Mouse (Mus musculus) limb, embryonic 10.5 days (tissue): ENCODE data around the gene Fgf22. TPM values are rescaled to one million over a fixed set of nuclear protein-coding genes. Genes with fewer than 3 reads are reported as not detected.
"Not testable (repeated sequence)": the region's sequence is repeated elsewhere in the genome, so short reads cannot be mapped to it uniquely, and the experiment has no call there.

Experiments
- DNase-seq: peaks from one replicate; pipeline ENCODE4 v3.0.0-alpha.2; 2017; ENCODE audit warnings: low spot score
- H3K27ac ChIP-seq: fragments of 300-500 bp; sonication (generic); 2 replicates; pipeline ENCODE4 v1.5.1; 2016; ENCODE audit warnings: mild to moderate bottlenecking
- H3K27me3 ChIP-seq: fragments of 300-500 bp; sonication (generic); 2 replicates; pipeline ENCODE4 v1.6.1; 2016; ENCODE audit warnings: low read depth, mild to moderate bottlenecking; ENCODE audit not compliant: poor library complexity, severe bottlenecking
- H3K36me3 ChIP-seq: fragments of 300-500 bp; sonication (generic); 2 replicates; pipeline ENCODE4 v1.6.1; 2016; ENCODE audit warnings: mild to moderate bottlenecking, moderate library complexity
- H3K4me1 ChIP-seq: fragments of 300-500 bp; sonication (generic); 2 replicates; pipeline ENCODE4 v1.6.1; 2016
- H3K4me3 ChIP-seq: fragments of 300-500 bp; sonication (generic); 2 replicates; pipeline ENCODE4 v1.5.1; 2016; ENCODE audit warnings: mild to moderate bottlenecking, moderate library complexity
- H3K9me3 ChIP-seq: fragments of 300-500 bp; sonication (generic); replicated peaks from 2 replicates; pipeline ENCODE4 v1.6.1; 2016; ENCODE audit warnings: mild to moderate bottlenecking
- WGBS: fragments of 180-500 bp; shearing (Covaris S2); methylation state at CpG from one replicate; pipeline ENCODE4 v1.1.7; 2016; 5-methylcytosine and 5-hydroxymethylcytosine counted together
- polyA plus RNA-seq: library from polyadenylated mRNA; unstranded; fragments of >200 nt; fragmentation: Nextera tagmentation; extraction: Ambion mirVana; gene quantifications from 2 replicates; pipeline ENCODE4 v1.2.1, GENCODE M21; 2016

The Fgf22 gene
- polyA plus RNA-seq, 1 experiment from 2014 or later: 0.28 TPM

DNA sequence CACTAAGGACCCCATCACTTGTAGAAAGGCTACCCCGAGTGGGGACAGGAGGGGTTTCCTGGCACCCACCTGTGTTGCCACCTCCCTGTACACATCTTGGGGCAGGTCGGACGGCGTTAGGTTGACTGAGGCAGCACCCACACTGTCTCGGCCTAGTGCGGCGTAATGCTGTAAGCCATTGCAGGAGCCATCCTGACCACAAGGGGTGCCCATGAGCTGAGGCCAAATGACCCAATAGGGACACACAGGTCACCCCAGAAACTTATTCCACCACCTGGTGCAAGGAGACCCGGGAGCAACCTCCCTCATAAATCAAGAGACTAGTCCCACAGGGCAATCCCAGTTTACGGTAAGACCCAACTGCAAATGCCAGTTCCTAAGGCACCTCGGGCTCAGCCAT, 16.6 kb upstream of the Fgf22 start:
- H3K27ac ChIP-seq: no peak overlapping the region
- H3K36me3 ChIP-seq: peaks cover 97% of the 10 kb centered on the region
- no peak for DNase-seq
- WGBS: 90% methylated on average over 10 of the region's 10 CpGs
- peaks cover 36% of the 10 kb centered on the region for H3K27me3 ChIP-seq
- H3K4me1 ChIP-seq: peaks cover 11% of the 10 kb centered on the region
- no peak overlapping the region for H3K4me3 ChIP-seq
- H3K9me3 ChIP-seq: peaks cover 30% of the 10 kb centered on the region

DNA sequence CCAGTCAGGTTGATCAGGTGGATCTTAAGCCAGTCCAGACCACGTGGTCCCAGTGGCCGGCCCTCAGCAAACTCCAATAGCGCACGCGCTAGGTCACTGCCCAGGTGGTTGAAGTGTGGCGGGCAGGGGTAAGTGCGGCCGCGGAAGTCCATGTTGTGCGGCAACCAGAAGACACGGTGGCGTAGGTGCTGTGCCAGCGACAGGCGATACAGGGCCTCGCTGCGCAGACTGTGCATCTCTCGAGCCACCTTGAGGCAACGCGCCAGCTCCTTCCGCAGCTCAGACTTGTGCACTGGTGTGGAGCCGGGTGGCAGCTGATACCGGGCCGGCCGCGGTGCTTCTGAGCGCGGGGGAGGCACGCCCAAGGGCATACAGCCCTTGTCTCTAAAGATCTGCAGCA, 15.6 kb upstream of the Fgf22 start:
- H3K9me3 ChIP-seq: peaks cover 30% of the 10 kb centered on the region
- WGBS: 96% methylated on average over 28 of the region's 28 CpGs
- peaks cover 11% of the 10 kb centered on the region for H3K4me1 ChIP-seq
- H3K4me3 ChIP-seq: peak overlapping the region; percentile 3; the same call in 1 of the 2 replicates
- H3K27ac ChIP-seq: no peak overlapping the region
- peaks cover 35% of the 10 kb centered on the region for H3K27me3 ChIP-seq
- H3K36me3 ChIP-seq: peaks cover 98% of the 10 kb centered on the region
- no peak for DNase-seq

DNA sequence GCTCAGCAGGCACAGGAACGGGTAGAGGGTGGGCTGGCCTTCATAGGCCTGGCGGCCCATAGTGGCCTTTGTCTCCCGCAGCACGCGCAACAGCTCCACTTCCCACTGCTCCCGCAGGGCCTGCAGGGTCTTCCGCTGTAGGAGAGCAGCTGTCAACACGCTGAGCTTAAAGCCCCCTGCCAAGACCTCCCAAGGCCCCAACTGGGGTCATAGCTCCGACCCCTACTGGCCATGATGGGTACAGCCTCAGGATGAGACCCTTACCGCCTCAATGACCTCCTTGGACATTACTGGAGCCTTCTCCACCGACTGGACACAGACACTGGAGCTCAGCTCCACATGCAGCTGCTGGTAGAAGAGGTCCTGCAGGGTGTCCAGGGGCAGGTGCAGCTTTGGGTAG, 14.0 kb upstream of the Fgf22 start:
- Histone ChIP-seq H3K9me3 (peaks cover 30% of the 10 kb centered on the region), H3K27ac (no peak overlapping the region), H3K27me3 (peaks cover 18% of the 10 kb centered on the region), H3K36me3 (peaks cover 89% of the 10 kb centered on the region), H3K4me3 (no peak overlapping the region), H3K4me1 (peaks cover 7% of the 10 kb centered on the region; the same call in 1 of the 2 replicates)
- 79% methylated on average over 11 of the region's 11 CpGs for WGBS
- DNase-seq: no peak

DNA sequence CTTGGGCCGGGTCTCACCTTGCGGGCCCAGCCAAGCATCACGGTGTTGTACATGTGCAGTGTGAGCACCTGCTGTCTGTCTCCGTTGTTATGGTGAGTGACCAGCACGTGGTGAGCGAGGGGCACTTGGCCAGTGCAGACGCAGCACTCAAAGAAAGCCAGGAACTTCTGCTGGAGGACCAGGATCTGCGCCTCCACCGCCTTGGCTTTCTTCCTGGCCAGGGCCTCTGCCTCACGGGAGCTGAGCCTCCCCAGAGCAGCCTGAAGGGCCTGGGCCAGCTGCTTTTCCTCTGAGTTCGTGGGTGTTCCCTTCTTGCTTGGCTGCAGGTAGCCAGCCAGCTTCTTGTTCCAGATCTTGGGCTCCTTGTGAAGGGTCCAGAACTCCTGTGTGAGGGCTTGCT, 11.7 kb upstream of the Fgf22 start:
- H3K27me3 ChIP-seq: no peaks in the 10 kb centered on the region; the same call in 1 of the 2 replicates
- 91% methylated on average over 11 of the region's 11 CpGs for WGBS
- peaks cover 14% of the 10 kb centered on the region for H3K4me1 ChIP-seq
- H3K27ac ChIP-seq: no peak overlapping the region
- no peak for DNase-seq
- H3K9me3 ChIP-seq: peaks cover 24% of the 10 kb centered on the region
- no peak overlapping the region for H3K4me3 ChIP-seq
- peaks cover 66% of the 10 kb centered on the region for H3K36me3 ChIP-seq

DNA sequence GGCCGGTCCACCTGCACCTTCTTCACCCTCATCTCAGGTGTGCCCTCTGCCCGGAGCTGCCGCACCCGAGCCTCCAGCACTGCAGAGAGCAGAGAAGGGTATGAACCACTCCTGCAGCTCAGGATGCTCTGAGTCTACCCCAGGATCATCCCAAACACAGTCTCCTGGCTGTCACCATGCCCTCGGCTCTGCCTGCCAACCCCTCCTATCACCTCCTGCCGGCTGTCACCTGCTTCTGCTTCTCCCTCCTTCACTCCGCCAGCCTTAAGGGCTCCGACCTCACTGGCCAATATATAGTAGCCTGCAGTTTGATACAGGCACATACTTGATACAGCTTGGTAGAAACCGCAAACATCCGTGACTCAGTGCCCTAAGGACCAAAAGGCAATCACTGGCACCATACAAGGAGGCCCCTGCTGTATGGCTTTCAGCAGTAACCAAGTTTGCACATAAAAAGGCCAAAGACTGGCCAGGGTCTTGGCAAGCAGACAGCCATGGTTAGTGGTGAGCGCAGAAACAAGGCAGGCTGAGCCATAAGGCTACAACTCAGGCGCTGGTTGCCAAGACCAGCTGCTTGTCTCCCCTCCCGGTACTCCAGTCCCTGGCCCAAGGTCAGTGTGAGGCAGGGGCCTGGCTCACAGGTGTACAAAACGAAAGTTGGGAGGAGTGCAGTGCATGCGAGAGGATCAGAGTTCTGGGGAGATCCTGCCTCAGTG, 11.1 kb upstream of the Fgf22 start:
- Histone ChIP-seq H3K27me3 (no peaks in the 10 kb centered on the region; the same call in 1 of the 2 replicates), H3K4me1 (peaks cover 14% of the 10 kb centered on the region), H3K36me3 (peaks cover 60% of the 10 kb centered on the region), H3K4me3 (no peak overlapping the region), H3K9me3 (peaks cover 18% of the 10 kb centered on the region), H3K27ac (no peak overlapping the region)
- WGBS: 96% methylated on average over 15 of the region's 15 CpGs
- DNase-seq: no peak

DNA sequence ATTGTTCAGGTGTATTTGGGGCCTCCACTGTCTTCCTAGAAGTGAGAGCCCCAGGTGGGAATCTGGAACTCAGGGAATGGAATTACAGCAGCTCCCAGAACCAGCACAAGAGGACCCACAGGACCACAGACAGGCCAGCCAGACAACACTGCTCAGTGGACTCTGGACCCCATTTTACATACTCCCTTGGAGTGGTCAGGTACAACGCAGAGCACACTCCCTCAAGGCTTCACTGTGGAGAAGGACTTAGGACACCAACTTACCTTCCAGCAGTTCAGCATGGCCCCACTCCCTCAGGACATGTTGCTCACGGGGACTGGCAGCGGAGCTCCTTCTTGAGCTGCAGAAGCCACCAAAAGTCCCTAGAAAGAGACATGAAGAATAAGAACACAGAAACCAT, 9.5 kb upstream of the Fgf22 start:
- H3K4me1 ChIP-seq: peaks cover 14% of the 10 kb centered on the region
- 92% methylated on average over 3 of the region's 3 CpGs for WGBS
- H3K27ac ChIP-seq: no peak overlapping the region
- DNase-seq: no peak
- H3K36me3 ChIP-seq: peaks cover 44% of the 10 kb centered on the region
- peak overlapping the region; percentile 71 for H3K4me3 ChIP-seq
- H3K27me3 ChIP-seq: no peaks in the 10 kb centered on the region
- 0 out of 2 replicates have a peak, but pooled peaks cover 2% of the 10 kb centered on the region for H3K9me3 ChIP-seq

DNA sequence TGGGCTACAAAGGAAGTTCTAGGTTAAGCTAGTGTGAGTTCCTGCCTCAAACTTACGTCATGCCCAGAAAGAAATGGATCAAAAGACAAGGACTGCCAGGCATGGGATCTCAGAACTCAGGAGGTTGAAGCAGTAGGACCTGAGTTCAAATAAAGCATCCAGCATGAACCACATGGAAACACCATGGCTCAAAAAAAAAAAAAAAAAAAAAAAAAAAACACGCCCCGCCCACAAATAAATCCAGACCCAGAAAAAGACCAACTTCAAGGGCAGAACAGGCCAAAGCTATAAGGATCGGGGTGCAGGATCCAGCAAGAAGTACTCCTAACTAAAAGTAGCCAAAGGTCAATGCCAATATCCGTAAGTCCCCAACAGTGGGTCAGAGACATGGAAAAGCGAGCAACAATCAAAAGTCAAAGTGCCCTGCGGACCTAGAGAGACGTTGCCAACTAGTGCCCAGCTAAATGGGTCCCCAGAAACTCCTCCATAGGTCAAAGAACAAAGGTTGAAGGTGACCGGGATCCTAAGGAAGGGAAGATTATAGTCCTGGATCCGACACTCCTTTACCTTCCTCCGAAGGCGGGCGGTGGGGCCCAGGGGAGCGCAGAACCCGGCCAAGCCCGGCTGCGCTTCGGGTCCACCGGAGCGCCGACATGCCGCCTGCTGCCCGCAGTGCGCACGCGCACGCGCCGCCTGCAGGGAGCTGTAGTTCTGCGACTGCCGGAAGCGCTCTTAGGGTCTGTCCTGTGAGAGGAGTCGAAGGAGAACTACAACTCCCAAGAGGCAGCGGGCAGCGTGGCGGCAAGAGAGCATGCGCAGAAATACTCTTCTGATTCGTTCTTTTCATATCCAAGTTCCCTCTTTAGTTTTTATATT, 8.7 kb upstream of the Fgf22 start, which contains the start of gene Polrmt:
TSS of gene Polrmt (minus strand) at position 684 of the 876 bp plus-strand sequence.
- no peaks in the 10 kb centered on the region for H3K9me3 ChIP-seq
- H3K27ac ChIP-seq: peak within 1 kb of the TSS; percentile 84
- DNase-seq: peak; percentile 96
- peaks cover 37% of the 10 kb centered on the region for H3K36me3 ChIP-seq
- no peaks in the 10 kb centered on the region for H3K27me3 ChIP-seq
- H3K4me1 ChIP-seq: peaks cover 14% of the 10 kb centered on the region
- H3K4me3 ChIP-seq: peak within 1 kb of the TSS; percentile 71
- 3% methylated on average over 38 of the region's 38 CpGs for WGBS

DNA sequence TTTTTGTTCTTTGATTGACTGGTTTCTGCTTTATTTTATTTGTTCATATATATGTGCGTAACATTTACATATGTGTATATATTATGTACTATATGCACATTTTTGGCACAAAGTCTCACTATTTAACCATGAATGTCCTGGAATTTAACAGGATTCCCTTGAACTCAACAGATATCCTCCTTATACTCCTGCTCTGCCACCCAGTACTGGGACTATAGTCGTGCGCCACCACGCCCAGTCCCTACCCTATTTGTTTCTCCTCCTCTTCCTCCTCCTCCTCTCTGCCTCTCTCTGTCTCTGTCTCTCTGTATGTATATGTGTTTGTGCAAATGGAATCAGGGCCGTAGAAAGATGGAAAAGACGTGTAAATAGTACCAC, 8.1 kb upstream of the Fgf22 start:
- 28% methylated on average over 6 of the region's 6 CpGs for WGBS
- Histone ChIP-seq H3K9me3 (no peaks in the 10 kb centered on the region), H3K4me3 (peak overlapping the region; percentile 71), H3K27me3 (no peaks in the 10 kb centered on the region), H3K36me3 (peaks cover 30% of the 10 kb centered on the region), H3K4me1 (peaks cover 14% of the 10 kb centered on the region), H3K27ac (peak overlapping the region; percentile 72)
- no peak for DNase-seq

DNA sequence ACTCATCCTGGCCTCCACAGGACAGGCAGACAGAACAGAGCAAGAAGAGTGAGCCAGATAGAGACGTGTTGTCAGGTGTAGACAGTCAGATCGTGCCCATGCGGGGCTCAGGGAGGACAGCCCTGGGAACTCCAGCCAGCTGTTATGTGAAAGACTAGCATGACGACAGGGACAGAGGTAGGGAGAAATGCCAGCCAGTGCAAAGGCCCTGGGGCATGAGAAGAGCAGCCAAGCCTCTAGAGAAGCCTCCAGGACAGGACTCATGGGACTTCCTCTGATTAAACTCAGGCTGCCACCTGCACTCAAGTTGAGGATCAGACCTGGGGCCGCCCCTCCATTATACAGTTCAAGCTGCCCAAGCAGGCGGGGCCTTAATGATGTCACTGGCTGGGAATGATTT, 6.4 kb upstream of the Fgf22 start:
- Histone ChIP-seq H3K27ac (no peak overlapping the region), H3K4me1 (peaks cover 14% of the 10 kb centered on the region), H3K9me3 (no peaks in the 10 kb centered on the region), H3K4me3 (no peak overlapping the region), H3K36me3 (peaks cover 15% of the 10 kb centered on the region), H3K27me3 (no peaks in the 10 kb centered on the region)
- 77% methylated on average over 6 of the region's 6 CpGs for WGBS
- DNase-seq: no peak

DNA sequence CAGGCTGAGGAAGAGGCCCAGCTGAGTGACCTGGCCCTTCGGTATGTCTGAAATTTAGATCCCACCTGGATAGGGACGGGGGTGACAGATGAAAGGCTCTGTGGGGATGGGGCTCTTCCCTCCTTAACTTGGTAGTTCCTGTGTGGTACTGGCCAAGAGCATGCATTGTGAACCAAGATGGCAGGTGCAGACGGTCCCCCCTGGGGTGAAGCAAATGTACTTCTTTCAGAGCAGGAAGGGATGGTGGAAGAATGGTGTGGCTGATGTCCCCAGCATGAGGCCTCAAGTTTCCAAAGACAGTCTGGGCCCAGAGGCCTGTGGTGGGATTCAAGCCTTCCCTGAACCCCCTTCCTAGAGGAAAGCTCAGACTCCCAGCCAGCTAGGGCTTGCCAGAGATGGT, 978 bp downstream of the Fgf22 start:
- Histone ChIP-seq H3K27me3 (no peaks in the 10 kb centered on the region), H3K4me1 (peaks cover 14% of the 10 kb centered on the region), H3K36me3 (peaks cover 56% of the 10 kb centered on the region), H3K27ac (no peak overlapping the region), H3K4me3 (no peak overlapping the region), H3K9me3 (no peaks in the 10 kb centered on the region)
- no peak for DNase-seq
- WGBS: 81% methylated on average over 3 of the region's 3 CpGs

DNA sequence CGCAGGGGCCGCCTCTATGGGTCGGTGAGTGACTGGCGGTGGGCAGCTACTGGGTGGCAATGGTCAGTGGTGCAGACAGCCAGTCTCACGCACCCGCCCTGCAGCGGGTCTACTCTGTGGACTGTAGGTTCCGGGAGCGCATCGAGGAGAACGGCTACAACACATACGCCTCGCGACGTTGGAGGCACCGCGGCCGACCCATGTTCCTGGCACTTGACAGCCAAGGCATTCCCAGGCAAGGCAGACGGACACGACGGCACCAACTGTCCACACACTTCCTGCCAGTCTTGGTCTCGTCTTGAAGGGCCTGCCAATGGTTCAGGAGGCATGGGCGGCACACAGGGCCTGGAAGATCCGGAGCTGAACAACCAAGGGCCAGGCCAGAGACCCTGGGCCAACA, 1.8 kb downstream of the Fgf22 start:
- peaks cover 64% of the 10 kb centered on the region for H3K36me3 ChIP-seq

DNA sequence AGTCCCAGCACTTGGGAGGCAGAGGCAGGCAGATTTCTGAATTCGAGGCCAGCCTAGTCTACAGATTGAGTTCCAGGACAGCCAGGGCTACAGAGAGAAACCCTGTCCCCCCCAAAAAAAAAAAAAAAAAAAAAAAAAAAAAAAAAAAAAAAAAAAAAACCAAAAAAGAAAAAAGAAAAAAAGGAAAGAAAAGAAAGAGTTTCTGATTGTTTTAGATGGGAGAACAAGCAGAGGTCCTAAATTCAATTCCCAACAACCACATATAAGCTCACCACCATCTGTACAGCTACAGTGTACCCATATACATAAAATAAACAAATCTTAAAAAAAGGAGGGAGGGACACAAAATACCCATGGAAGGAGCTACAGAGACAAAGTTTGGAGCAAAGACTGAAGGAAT, 4.8 kb downstream of the Fgf22 start:
- H3K36me3 ChIP-seq: peaks cover 91% of the 10 kb centered on the region
- H3K4me1 ChIP-seq: peaks cover 24% of the 10 kb centered on the region
- not testable (repeated sequence) for H3K27me3 ChIP-seq, H3K27ac ChIP-seq, H3K4me3 ChIP-seq, H3K9me3 ChIP-seq, DNase-seq
- WGBS: 97% methylated on average over 1 of the region's 1 CpGs

More for the DNA sequence above, 1.8 kb downstream of the Fgf22 start:
- Histone ChIP-seq H3K4me3 (no peak overlapping the region), H3K27me3 (no peaks in the 10 kb centered on the region), H3K9me3 (no peaks in the 10 kb centered on the region), H3K27ac (no peak overlapping the region), H3K4me1 (peaks cover 14% of the 10 kb centered on the region)
- WGBS: 91% methylated on average over 24 of the region's 24 CpGs
- no peak for DNase-seq

DNA sequence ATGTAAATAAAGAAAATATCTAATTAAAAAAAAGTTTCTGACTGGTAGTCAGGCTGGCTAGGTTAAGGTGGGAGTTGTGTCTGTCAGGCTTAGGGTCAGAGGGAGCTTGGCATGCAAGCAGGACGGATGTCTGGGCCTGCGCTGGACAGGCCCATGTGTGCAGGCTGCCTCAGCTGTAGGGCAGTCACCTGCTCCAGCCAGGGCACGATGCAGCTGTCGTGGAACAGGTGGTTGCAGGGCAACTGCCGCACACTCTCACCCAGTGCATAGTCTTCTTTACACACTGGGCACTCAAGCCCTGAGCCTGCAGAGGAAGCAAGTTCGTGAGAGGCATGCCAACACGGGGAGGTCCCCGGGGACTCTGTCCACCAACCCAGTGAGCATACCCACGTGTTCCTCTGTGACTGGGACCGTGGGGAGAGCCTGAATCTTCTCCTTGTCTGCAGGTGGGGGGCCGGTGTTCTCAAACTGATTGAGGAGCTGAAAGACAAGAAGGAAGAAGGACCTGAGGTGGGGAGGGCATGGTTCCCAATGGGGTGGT, 5.8 kb downstream of the Fgf22 start:
- WGBS: 95% methylated on average over 11 of the region's 11 CpGs
- peaks cover 94% of the 10 kb centered on the region for H3K36me3 ChIP-seq
- H3K4me3 ChIP-seq: no peak overlapping the region

More for the DNA sequence above, 5.8 kb downstream of the Fgf22 start:
- Histone ChIP-seq H3K27ac (no peak overlapping the region), H3K4me1 (peaks cover 24% of the 10 kb centered on the region), H3K27me3 (no peaks in the 10 kb centered on the region), H3K9me3 (no peaks in the 10 kb centered on the region)
- DNase-seq: no peak
